Mouse (Mus musculus) liver, adult 2 months (tissue): ENCODE data around the gene Col23a1.

ENCODE experiments used
- CTCF ChIP-seq: fragments of 200-500 bp; IDR thresholded peaks from 2 replicates; pipeline ENCODE4 v1.5.1; 2011; ENCODE audit warnings: low read depth, low read length, control low read depth
- POLR2A ChIP-seq: fragments of 200-500 bp; IDR thresholded peaks from 2 replicates; pipeline ENCODE4 v1.6.1; 2011; ENCODE audit warnings: low read length, control low read depth; ENCODE audit not compliant: insufficient read depth; ENCODE audit errors: extremely low read depth

- TF ChIP-seq CTCF (no peak; the same call in 1 of the 2 replicates), POLR2A (no peak)
Measured at GRCm38 (mm10) chr11:51565062-51565461, 275.3 kb downstream of the Col23a1 start.
